Mouse (Mus musculus) right cerebral cortex, postnatal 4 days (tissue): ENCODE measurements at regions not wholly inside any gene's neighbourhood (a gene's known extent, or its start where the extent isn't known, plus 50 kb on each side); places are given as distances from the start of the nearest gene placed in this dataset.
A peak's percentile ranks its signal among the peaks of the same experiment; 100 is the strongest.

Experiments used
- DNase-seq: peaks from one replicate; pipeline ENCODE4 v3.0.0-alpha.2; 2022

DNA sequence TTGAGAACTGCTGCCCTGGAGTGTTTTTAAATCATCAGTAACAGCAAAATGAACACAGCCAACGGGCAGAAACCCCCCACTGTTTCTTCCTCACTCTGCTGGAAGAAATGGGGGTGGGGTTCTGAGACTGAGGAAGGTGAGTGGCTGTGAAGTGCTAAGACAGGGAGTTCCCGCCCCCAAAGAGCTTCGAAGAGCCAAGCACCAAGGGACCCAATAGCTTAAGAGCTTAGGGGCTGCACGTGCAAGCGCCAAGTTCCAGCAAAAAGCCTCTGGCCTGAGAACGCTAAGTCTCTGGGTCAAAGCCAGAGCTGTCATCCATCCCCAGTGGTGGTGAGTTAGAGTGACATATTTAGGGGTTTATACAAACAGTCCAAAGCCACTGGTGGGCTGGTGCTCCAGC lies 55.1 kb upstream of the Pcbd1 start:
- no peak for DNase-seq

DNA sequence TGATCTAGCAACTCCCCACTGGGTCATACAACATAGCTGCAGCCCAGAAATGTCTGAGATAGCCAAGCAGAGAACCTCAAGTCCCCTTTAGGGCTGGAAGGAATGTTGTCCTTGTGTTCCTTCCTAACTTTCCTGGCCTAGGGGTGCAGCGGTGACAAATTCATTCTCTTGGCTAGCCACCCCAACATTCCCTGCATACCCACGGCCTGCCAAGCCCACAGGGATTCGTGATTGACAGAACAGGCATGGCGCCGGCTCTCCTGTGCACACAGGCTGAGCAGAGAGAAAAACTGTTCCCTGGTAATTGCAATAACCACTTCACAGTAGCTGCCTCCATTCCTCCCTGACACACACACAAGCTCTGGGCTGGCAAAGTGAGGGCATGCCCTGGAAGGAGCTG lies 60.5 kb upstream of the Pcbd1 start:
- no peak for DNase-seq

DNA sequence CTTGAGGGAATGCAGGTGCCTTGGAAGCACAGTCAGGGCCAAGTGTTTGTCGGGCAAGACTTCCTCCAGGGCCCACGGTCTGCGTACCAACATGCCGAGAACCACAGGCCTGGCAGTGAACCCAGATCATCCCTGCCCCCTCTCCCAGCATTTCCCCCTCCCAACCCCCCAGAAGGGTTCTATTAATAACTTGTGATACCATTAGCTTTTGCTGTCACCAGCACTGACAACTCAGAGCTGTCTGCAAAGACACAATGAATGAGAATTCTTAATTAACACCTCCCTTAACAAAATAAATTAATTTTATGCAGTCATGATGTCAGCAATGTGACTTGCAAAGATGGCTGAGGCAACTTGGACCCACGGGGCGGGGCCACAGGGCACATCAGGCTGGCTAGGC lies 61.9 kb upstream of the Pcbd1 start:
- no peak for DNase-seq

DNA sequence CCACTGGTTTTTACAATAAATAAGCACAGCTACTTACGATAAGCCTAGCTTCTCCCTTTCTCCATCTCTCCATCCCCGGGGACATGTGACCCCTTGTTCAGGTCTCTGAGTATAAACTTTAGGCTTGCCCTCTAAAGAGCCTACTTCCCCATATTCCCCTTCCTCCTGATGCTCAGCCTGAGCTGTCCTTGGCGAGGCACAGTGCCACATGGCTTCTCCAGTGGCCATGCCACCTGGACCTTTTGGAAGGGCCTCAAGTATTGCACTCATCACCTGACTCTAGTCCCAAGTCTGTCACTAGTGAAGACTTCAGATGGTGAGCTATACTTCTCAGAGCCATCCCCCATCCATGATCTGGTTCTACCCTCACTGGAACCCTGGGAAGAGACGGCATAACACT lies 64.1 kb upstream of the Pcbd1 start:
- no peak for DNase-seq

DNA sequence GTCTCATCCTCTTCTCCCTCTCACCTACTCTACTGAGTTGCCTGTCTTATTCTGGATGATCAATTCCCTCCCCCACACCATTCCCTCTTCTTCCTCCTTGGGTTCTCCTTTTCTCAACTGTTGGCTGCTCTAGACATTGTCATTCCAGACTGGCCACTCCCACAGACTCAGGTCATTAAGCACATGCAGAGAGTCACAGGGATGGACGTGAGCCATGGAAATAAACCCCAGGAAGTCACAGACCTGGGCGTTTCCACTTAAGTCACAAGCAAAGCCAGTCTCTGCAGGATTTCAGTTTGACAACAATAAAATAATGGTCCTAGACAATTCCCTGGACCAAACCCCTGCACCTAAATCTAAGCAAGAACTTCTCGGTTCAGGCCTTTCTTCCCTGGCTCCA lies 65.0 kb upstream of the Pcbd1 start:
- no peak for DNase-seq

DNA sequence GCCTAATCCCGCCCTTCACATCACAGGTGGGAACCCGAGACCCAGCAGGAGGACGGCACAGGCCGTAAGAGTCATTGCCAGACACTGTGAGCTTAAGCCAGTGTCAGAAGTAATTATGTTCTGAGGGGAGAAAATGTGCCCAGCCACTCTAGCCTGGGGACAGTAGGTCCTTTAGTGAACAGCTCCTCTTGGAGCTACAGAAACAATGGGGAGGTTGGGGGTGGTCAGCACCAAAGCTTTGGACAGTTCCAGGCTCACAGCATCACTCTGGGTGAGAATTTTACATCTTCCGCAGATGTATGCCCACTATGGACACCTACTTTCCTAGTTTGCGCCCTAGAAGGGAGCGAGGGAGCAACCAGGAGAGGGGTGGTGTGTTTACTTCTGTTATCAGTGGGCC lies 65.7 kb upstream of the Pcbd1 start:
- DNase-seq: no peak

DNA sequence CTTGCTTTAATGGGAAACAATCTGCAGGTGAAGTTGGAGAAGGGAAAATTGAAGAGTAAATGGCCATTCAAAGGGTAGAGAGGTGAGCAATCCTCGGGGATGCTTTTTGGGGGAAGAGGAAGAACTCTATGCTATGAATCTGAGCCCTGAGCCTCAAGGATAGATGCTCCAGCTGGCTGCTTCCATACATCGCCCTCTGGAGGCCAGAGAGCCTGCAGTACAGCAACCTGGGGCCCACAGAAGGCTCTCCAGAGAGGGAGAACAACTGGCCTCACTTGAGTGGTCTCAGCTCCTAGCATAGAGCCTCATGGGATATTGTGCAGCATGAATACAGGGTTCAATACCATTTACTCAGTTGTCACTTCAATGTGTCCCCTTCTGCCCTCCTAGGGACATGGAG lies 69.6 kb upstream of the Pcbd1 start:
- no peak for DNase-seq

DNA sequence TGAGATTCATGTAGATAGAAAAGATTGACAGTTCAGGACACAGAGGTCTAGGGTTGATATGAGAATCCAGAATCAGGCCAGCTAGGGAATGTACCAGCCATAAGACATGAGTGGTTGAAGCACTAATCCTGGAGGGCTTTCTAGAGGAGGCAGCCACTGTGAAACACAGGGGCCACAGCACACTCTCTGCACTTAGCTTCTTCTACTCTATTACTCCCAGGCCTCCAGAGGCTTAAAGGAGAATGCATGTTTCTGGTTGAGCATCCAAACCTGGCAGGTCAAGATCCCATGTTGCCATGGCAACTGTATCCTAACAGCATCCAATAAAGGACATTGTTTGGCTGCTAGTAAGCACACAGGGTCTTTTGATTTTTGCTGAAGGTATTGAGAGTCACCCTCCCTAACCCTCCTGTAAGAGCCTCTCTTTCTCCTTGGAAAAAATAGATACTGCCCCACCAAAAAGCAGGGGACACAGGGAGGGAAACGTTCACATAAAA lies 76.9 kb upstream of the Pcbd1 start:
- DNase-seq: no peak

DNA sequence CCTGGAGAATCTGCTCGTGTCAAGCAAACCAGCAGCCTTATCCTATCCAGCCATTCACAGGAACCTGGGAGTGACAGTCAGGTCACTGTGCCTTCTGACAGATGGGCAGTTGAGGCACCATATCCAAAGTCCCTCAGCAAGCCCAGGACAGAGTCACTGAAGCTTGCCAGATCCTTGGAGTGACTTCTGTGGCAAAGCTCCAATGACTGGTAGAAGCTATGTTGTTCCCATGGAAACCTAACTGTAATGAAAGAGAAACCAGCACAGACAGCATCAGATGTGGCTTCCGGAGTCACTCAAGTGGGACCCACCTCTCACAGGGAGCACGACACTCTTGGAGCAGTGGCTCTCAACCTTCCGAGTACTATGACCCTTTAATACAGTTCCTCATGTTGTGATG lies 78.4 kb upstream of the Pcbd1 start:
- DNase-seq: no peak

DNA sequence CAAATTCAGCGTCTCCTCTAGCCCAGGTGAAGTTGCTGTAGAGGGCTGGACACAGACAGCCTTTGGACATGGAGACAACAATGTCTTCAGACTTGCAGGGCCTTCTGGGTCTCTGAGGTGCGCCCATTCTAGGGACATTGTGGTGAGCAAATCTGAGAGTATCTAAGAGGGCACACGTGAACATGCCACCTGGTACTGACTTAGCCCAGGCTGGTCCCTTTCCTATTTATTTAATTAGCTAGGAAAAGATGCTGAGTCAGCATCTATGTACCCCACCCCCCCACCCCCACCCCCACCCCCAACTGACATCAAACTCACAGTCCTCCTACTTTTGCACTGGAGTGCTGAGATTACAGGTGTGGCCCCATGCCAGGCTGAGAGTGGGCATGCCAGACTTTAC lies 81.7 kb upstream of the Pcbd1 start:
- DNase-seq: no peak

DNA sequence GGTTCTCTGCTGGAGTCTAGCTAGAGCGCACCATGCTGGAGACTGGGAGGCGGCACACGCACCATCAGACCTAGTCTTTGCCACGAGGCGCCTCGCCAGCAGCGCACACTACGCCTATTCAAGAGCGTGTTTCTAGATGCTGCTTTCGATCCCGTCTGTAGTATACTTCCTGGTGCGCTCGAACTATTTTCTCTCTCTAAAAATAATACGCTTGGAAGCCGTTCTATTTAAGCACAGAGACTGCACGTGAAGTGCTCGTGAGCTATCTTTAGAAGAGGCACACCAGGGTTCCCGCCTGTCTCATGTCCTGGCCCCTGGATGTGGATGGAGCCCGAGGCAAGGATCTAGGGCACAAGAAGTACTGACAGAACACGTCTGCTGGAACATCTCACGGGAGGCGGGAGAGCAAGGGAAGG lies 87.4 kb upstream of the Pcbd1 start:
- DNase-seq: peak; percentile 11

DNA sequence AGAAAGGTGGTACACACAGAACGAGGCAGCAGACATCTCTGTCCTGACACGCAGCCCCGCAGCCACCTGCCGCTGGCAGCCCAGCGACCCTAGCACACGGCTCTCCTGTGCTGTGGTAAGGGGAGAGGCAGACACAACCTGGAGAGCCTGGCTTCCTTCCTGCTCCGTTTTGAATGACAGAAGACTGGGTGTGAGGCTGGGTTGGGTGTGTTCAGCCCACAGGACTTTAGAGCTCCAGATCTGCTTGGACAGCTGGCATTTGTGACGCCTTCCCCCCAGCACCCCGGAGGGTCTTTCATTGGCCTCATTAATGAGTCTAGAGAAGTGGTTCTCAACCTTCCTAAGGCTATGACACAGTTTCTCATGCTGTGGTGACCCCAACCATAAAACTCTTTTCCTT lies 91.7 kb upstream of the Pcbd1 start:
- no peak for DNase-seq

DNA sequence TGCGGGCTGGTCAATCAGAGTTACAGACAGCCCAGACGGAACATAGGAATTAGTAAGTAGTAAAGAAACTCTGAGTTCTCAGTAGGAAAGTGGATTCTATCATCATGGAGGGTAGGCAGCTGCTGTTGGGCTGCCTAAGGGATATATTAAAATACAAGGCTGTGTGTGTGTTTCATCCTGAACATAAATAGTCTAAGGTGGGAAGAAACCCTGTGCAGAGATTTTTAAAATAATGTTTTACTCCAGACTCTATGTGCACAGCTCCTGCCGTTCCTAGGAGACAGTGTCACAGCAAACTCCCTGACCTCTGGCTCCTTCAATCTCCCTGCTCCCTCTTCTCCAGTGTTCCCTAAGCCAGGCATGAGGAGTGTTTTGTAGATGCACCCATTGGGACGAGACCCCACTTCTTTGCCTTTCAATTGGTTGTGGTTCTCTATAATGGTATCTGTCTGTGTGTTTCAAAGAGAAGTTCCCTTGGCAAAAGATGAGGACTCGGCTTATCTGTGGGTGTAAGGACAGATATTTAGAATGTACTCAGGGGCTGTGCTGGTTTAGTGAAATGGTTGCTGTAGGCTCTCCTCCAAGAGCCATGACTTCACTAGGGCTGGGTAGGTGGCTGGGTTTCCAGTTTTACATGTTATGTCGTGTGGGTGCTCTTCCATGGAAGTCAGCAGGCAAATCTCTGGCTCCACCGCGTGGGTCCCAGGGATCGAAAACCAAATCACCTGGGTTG lies 93.1 kb upstream of the Pcbd1 start:
- no peak for DNase-seq

DNA sequence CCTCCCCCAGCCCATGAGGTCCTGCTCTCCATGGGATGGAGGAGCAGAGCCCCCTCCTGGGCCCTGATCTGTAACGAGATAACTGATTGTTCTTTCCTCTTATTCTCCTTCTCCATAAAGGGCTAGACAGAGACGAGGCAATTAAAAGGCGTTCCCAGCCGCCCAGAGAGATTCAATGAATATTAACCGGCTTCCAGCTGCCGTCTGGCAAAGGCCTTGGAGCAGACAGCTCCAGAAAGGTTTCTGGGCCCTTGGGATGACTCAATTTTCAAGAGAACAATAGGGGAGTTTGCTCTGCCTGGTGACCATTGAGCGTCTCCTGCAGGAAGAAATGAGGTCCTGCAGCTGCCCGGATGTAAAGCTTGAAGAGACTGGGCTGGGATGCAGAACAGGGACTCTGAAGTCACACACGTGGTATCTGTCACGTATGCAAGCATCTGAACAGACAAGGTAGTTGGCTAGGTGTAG lies 104.0 kb upstream of the Pcbd1 start:
- DNase-seq: no peak

DNA sequence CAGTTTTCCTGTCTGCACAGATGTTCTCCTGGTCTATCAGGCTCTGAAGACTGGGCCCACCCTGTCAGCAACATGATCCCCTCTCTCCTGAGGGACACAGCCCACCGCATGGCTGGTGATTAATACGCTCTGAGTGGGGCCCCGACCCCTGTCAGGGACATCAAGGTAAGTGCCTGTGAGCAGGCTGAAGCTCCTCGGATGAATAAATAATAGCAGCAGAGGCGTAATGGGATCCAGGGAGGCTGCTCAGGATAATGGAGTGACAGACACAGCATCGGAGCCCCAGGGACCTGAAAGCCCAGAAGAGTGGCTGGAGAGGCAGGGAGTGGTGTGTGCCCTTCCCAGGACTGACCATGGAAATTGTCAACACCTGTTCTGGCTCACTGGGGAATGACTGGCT lies 107.4 kb upstream of the Pcbd1 start:
- DNase-seq: no peak

DNA sequence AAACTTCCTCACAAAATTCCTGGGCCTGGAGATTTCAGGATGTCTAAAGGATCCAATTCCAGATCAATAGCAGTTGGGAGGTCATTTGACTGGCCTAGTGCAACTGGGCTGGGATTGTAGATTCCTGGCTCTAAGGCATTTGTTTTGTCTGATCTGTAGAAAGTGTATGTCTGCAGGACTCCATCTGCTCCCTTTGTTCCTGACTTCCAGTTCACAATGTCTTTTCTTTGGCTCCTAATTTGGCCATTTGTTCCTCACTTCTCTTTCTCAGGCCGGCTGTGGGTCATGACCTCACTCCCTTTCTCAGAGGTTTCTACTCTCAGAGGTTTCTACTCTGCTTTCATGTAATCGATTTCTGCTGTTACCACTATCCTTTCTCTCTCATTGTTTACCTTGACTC lies 115.5 kb upstream of the Pcbd1 start:
- no peak for DNase-seq

DNA sequence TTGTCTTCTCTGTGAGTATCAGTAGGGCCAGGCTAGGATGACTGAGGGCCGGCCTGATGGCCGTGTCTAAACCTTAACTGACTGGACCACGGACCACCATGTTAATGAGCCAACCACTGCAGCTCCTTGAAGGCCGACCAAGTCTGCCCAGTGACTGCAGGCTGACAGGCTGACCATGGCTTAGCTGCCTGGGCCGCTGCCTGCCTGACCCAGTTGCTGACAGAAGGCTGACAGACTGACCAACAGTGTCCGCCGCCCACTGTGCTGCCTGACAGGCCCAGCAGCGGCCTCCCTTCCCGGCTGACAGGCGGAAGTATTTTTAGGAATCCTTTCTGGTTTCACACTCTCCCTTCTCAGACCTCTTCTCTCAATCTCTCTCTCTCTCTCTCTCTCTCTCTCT lies 124.3 kb upstream of the Pcbd1 start:
- DNase-seq: no peak

DNA sequence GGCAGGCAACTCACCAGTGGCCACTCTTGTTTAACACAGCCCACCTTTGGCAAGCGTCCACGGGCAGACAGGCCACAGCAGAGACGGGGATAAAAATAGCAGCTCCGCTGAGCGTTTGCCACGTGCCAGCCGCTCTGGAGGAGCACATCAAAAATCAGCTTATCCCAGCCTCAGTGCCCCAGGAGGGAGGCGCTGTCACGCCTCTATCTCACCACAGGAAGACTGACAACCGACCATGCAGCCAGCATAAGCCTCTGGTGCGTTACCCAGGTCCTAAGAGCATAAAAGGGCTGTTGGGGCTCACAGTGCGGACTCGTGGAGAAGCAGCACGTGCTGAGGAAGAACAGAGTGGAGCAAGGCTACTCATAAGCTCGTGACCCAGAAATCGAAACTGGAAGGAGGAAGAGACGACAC lies 126.4 kb upstream of the Unc5b start:
- peak; percentile 57 for DNase-seq

DNA sequence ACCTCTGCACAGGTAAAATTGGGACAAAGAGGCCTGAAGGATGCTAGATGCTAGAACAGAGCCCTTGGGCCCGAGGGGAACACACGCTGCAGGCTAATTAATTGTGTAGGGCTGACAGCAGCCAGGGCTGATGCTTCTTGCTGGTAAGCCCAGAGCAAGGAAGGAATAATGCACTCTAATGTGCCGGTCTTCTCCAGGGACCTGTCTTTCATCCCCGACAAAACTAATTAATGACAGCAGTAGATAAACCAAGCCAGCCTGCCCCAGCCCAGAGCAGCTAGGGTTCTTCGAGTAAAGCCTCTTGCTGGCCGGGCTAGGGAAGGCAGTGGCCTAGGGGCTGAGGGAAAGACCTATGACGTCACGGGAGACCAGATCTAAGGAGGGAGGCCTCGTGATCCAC lies 124.1 kb upstream of the Unc5b start:
- no peak for DNase-seq

DNA sequence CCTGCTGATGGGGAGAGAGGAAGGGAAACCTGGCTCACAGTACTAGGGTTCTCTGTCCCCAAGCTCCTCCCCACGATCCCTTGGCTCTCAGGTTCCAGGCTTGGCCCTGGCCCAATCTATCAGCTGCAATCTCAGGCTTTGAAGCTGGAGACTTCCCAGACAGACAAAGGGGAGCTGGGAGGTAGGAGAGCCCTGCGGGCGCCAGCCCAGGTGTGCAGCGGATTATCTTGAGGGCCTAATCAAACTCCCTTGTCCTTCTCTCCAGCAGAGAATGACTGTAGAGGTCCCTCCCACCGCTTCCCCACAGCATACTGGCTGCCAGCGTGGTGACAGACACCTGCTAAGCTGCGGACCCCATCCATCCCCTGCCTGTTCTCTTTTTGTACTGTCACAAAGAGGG lies 121.1 kb upstream of the Unc5b start:
- DNase-seq: no peak

DNA sequence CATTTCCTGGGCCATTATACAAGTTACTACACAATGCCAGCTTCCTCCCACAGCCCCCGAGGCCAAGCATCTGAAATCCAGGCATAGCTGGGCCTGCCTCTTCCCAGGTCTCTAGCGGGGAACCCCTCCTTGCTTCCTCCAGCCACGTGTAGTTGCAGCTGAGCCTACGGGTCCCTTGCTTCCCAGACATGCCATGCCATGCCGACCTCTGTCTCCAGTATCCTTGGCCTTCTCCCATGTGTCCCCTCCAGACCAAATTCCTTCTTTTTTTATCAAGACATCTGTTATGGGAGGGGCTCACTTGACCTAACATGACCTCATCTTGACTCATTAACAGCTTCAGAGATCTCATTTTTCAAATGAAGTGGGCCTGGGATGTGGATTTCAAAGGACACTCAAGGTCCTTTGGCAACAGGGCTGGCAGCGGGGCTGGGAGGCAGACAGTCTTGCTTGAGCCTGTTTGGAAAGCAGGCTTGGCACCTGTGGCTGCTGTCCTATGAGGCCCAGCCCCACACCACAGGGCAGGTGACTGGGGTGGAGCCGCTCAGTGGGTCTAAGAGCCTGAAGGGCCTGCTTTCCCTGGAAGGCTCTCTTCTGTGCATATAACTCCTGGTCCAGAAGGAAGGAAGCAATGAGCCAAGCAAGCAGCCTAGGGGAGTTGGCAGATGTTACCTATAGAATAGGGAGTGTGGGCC lies 117.7 kb upstream of the Unc5b start:
- DNase-seq: no peak

DNA sequence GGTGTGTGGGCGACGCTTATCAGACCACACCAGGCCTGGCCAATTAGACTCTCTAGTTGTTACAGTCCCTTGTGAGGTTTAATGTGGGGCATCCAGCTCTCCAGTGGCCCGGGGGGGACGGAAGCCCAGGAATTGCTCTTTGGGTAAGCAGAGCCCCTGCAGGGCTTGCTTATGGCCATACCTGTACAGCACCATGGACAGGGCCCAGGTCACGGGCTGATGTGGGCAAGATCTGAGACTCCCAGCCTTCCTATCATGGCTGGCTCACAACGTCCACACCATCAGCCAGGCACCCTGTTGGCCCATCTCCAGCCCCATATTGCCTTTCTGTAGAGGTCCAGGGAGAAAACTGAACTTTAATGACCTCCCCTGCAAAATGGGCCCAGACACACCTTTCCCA lies 111.7 kb upstream of the Unc5b start:
- DNase-seq: no peak

DNA sequence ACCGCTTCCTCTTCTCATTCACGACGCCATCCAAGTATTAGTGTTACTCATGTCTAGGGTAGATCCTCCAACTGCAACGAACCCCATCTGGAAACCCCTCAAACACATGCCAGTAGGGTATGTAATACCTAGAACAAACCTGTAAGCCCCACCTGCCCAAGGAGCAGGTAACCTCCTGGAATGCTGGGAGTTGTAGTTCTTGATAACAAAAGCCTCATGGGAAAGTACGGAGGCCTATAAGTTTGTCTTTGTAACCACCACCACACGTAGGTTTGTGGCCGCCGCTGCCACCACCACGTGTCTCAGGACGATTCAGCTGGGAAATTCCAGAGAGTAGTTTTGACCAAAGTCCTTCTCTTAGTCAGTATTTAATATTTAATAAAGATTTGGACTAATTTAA lies 107.4 kb upstream of the Unc5b start:
- no peak for DNase-seq

DNA sequence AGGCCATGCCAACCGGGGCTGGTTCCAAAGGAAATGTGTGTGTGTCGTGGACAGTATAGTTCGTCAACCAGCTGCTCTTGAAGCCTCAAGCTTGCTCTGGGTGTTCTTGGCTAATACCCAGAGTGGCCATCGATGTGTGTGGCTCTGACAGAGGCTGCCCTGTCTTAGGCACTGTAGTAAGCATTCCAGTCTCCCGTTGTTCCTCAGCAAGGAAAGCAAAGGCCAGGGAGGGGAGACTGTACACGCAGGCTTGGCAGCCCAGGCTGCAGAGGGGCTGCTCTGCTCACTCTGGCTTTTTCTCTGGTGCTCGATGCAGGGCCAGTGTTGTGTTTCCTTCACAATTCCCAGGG lies 106.1 kb upstream of the Unc5b start:
- no peak for DNase-seq
